Mouse (Mus musculus) mature B cell (primary cell): ENCODE measurements around the gene Klhl36.

ENCODE experiments used
- in situ Hi-C: fragments of 300-500 bp; cut with MboI; formaldehyde crosslinking; loops from 2 replicates; pipeline ENCODE4 v1.14.3; 2019

Klhl36 gene

DNA sequence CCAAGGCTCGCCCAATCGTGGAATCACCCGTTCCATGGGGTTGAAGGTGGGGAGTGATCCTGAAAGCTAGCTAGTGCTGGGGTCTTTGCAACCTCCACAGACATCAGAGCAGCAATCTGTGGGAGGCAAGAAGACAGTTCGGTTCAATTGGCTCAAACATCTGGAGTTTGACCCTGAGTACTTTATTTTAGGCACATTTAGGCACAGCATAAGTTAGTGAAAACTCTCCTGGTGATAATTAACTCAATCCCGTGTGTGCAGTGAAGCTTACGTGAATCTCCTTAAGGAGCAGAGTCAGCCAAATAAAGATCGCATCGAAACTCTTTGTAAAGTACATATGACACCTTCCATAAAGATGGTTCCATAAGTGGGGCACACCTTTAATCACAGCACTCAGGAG, 19.9 kb downstream of the Klhl36 start:
- in situ Hi-C loops = no loop called here

GRCm38 (mm10) chr8:119883281-119883680, 21.2 kb downstream of the Klhl36 start:
- in situ Hi-C loops = no loop called here

- in situ Hi-C loops = no loop called here
These were observed 23.5 kb downstream of the Klhl36 start for GRCm38 (mm10) chr8:119885612-119886011.

- in situ Hi-C loops = no loop called here
These were observed 25.1 kb downstream of the Klhl36 start for GRCm38 (mm10) chr8:119887130-119887529.

DNA sequence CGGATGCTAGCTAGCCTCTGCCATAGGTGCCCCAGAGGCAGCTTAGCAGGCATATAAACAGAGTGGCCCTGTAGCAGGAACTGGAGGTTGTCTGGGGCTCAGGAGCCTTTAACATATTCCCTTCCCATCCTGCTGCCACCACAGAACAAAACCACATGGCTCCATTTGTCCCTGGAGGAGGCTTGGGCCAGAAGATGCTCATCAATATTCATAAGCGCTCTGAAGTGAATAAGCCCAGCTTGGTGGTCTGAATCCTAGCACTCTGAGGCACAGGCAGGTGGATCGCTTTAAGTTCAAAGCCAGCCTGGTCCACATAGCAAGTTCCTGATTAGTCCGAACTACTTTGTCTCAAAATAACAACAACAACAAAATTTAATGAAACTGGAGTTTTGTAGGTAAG, 25.9 kb downstream of the Klhl36 start:
- in situ Hi-C loops = no loop called here

DNA sequence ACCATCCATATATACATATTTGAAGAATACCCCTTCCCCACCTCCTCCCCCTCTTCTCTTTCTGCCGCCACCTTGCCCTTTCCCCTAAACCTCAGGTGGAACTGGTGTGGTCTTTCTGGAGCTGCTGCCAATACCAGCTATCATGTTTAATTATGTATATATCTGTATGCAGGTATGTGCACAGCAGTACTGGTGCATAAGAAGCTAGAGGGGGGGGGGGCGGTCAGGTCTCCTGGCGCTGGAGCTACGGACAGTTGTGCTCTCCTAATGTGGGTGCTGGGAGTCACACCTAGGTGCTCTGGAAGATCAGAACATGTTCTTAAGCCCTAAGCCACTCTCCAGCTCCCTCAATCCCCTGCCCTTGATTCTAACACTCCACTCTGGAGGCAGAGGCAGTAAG, 35.0 kb downstream of the Klhl36 start:
- in situ Hi-C loops = no loop called here

GRCm38 (mm10) chr8:119897933-119898332, 35.9 kb downstream of the Klhl36 start:
- in situ Hi-C loops = no loop called here

- in situ Hi-C loops = no loop called here
These were observed 39.3 kb downstream of the Klhl36 start for GRCm38 (mm10) chr8:119901349-119901748.

GRCm38 (mm10) chr8:119901952-119902351, 39.9 kb downstream of the Klhl36 start:
- in situ Hi-C loops = no loop called here

DNA sequence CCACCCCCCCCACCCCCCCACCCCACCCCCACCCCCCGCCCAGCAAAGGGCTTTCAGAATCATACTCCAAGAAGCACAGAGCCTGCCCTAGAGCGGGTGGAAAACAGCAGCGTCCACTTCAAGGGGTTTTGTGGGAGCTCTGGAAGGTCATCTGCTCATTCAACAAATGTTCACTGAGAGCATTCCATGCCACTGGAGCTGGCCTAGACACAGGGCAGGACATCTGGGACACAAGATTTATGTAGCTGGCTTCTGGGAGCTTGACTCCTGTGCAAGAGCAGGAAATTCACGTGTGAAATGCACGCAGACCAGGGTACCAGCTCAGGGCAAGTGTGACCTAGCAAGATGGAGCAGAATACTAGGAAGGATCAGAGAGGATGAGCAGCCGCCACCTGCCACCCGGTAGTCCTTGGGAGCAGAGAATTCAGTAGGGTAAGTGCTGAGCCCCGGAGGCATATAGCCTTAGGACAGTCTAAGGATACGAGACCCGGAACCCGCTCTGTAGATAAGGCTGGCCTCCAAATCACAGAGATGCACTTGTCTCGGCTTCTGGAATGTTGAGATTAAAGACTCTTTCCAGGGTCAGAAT, 42.4 kb downstream of the Klhl36 start:
- in situ Hi-C loops = no loop called here

GRCm38 (mm10) chr8:119909944-119910546, 48.0 kb downstream of the Klhl36 start, which contains the start of gene Usp10:
Gene Usp10 (plus strand): TSS chr8:119910360.
- in situ Hi-C loops = loop anchor here (10.0 kb wide), 1 partner anchor 125 kb away; no protein-coding TSS in a partner anchor

DNA sequence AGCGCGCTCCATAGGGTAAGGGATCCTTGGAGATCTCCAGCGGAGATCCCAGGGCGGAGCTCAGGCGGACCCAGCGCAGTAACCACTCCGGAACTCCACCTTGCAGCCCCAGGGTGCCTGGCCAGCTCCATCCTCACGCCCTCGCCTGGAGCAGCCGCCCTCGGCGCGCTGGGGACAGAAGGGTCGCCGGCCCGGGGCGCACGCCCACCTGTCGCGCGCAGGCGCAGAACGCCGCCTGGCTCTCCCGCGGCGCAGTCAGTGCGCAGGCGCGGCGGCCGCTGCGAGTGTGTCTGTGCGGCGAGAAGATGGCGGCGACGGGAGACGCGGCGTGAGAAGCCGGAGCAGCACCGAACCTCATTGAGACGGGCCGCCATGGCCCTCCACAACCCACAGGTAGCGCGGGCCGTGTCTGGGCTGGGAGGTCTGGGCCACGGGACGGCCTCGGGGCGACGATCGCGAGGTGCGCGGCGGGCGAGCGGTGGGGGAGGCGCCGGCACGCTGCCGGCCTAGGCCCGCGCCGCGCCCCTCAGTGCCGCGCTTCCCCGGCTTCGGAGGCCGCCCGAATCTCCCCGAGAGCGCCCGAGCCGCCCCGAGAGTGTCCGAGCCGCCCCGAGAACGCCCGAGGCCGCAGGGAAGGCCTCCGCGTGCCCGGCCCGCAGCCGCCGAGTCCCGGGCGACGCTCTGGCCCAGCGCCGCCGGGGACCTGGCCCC, 48.6 kb downstream of the Klhl36 start, which contains the start of gene Gm20388:
Gene Gm20388 (plus strand): TSS at position 295 of the 711 bp plus-strand sequence.
- in situ Hi-C loops = loop anchor here (10.0 kb wide), 1 partner anchor 126 kb away; no protein-coding TSS in a partner anchor

DNA sequence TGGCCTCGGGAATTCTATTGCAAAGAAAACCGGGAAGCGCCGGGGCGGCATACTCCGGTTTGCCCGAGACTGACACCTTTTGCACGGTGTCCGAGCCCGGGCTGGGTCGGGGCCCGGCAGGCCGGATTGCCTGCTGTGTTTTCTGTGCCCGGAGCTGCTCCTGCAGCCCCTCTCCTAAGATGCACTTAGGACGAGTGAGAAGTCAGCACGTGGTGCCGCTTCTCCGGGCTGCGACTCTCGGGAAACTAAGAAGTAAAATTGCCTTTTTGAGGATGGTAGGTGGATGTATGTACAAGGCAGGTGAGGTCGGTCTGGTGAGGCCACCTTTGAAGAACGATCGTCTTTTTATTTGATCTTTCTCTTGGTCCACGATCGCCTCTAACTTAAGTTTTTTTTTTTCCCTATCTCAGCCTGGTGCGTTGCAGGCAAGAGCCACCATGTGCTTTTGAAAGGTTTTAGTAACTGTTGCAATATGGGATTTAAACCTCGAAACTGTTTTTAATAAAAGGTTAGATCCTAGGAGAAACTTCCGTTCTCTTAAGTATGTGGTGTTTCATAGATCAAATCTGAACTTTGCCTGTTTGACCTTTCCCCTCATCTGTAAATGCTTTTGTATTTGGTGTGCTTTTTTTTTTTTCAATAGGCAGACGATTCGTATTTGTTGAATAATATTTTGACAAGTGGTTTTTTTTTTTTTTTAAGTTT, 49.3 kb downstream of the Klhl36 start:
- in situ Hi-C loops = loop anchor here (10.0 kb wide), 1 partner anchor 127 kb away; no protein-coding TSS in a partner anchor

- in situ Hi-C loops = loop anchor here (10.0 kb wide), 1 partner anchor 128 kb away; no protein-coding TSS in a partner anchor
These were observed 50.6 kb downstream of the Klhl36 start for GRCm38 (mm10) chr8:119912643-119913042.

DNA sequence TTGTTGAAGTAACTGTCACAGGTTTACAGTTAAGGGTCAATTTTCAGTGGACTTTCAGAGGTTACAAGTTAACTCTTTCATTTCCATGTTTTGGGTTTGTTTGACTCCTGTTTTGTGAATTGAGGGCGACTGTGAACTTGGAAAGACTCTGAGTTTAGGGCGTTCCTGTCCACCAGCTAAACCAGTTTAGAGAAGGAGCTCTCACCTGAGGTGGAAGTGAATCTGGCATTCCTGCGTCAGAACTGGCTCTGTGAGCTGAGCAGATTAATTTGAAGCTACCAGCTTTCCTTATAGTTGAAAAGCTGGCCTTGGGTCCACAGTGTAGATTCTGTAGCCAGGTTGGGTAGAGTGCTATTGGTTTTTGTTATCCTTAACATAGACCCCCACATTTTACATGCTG, 51.1 kb downstream of the Klhl36 start:
- in situ Hi-C loops = loop anchor here (10.0 kb wide), 1 partner anchor 128 kb away; no protein-coding TSS in a partner anchor

DNA sequence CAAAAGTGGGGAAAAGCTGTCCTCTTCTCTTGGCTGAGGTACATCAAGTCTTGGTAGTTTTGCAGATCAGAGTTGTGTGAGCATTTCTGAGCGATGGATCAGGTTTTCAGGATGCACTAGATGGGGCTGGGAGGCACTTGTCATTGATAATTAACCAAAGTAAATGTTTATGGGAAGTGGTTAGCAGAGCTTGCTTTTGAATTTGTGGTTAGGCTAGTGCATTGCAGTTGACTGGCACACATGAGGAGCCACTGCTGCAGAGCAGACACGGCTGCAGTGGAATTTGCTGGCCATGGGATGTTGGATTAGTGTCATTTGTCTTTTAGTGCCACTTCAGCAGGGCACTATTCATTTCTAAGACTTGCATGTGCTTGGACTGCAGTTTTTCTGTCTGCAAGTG, 52.1 kb downstream of the Klhl36 start:
- in situ Hi-C loops = loop anchor here (10.0 kb wide), 1 partner anchor 129 kb away; no protein-coding TSS in a partner anchor

DNA sequence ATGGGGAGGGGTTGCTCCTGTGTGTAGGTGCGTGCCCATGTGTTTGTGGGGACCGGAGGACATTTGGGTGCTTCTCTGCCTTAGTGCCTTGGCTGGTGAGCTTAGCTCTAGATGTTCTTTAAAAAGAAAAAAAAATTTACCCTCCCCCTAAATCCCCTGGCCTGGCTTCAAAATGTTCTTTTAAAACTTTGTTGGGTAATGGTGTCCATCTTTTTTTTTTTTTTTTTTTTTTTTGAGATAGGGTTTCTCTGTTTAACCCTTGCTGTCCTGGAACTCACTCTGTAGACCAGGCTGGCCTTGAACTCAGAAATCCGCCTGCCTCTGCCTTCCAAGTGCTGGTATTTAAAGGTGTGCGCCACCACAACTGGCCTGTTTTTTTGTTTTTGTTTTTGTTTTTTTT, 53.2 kb downstream of the Klhl36 start:
- in situ Hi-C loops = loop anchor here (5.0 to 10.0 kb wide), 2 partner anchors 48 to 130 kb away; no protein-coding TSS in a partner anchor

- in situ Hi-C loops = loop anchor here (5.0 to 10.0 kb wide), 2 partner anchors 49 to 132 kb away; no protein-coding TSS in a partner anchor
These were observed 54.3 kb downstream of the Klhl36 start for GRCm38 (mm10) chr8:119916237-119916892.

GRCm38 (mm10) chr8:119917415-119917814, 55.3 kb downstream of the Klhl36 start:
- in situ Hi-C loops = loop anchor here (5.0 to 10.0 kb wide), 2 partner anchors 50 to 133 kb away; no protein-coding TSS in a partner anchor

DNA sequence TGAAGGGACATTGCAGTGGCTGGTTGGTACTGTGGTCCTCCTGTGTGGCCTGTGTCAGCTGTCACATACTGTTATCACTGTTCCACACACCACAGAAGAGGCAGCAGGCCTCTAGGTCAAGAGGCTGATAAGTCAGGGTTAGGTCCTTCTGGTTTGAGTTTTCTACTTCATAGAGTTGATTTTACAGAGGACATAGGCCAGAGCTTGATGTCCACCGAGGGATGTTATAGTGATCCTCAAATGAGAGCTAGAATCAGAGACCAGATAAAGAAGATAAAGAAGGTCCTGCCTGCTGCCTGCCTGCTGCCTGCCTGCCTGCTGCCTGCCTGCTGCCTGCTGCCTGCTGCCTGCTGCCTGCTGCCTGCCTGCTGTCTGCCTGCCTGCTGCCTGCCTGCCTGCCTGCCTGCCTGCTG, 56.1 kb downstream of the Klhl36 start:
- in situ Hi-C loops = loop anchor here (5.0 to 10.0 kb wide), 2 partner anchors 51 to 133 kb away; no protein-coding TSS in a partner anchor

DNA sequence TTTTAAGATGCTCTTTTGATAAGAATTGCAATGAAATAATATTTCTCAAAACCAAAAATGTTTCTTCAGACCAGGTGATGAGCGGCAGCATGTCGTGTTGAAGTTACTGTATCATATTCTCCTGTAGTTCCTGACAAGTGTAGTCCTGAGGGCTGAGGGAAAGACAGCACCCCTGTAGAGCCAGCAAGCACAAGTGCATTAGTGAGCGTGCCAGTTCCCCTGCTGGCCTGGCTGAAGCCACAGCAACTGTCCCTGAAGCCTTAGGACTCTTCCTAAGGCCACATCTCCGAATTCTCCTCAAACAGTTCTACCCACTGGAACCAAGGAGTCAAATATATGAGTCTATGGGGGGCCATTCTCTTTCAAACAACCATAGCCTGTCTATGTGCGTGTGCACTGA, 61.2 kb downstream of the Klhl36 start:
- in situ Hi-C loops = no loop called here
